Mouse (Mus musculus): ENCODE results near the gene Mid1ip1. TPM values are rescaled to one million over a fixed set of nuclear protein-coding genes. Genes with fewer than 3 reads are reported as not detected.

Mid1ip1 gene
- polyA plus RNA-seq (2012; rRNA removed) = 17.5 and 19.2 TPM in 2 replicates
- 20.4 and 21.5 TPM in 2 replicates for polyA plus RNA-seq (2014; fragmentation: Nextera tagmentation; extraction: Ambion mirVana)

GRCm38 (mm10) chrX:10714696-10715140 is at the start of gene Mid1ip1:
Mid1ip1 (plus strand) TSS chrX:10715013.
- H3K4me1 ChIP-seq (ENCODE audit: control insufficient read depth, insufficient read depth, low read length) = peaks cover 4% of the 10 kb centered on the region
- H3K4me2 ChIP-seq (replicated peaks; ENCODE audit: low read depth, low read length, severe bottlenecking) = peak within 1 kb of the TSS; percentile 40
- TF ChIP-seq POLR2A (IDR thresholded peaks at IDR 0.05; ENCODE audit: borderline replicate concordance, extremely low read depth, insufficient read depth, insufficient read length) = no peak
- WGBS = 16% methylated on average over 12 of the region's 12 CpGs
- no peak within 1 kb of the TSS for H3K27ac ChIP-seq (replicated peaks; ENCODE audit: low read depth, low read length)
- no peaks in the 10 kb centered on the region for H3K36me3 ChIP-seq (ENCODE audit: control insufficient read depth, insufficient read depth, low read length)
- H3K9ac ChIP-seq (ENCODE audit: low read depth, low read length, severe bottlenecking) = no peak within 1 kb of the TSS
- DNase-seq (ENCODE audit: low spot score) (peak; percentile 95), ATAC-seq (ENCODE audit: low FRiP score, low read depth) (peak; percentile 91)
- no peaks in the 10 kb centered on the region for H3K9me3 ChIP-seq (ENCODE audit: control insufficient read depth, low read length)
- no peaks in the 10 kb centered on the region for H3K27me3 ChIP-seq (ENCODE audit: control insufficient read depth, insufficient read depth, low read length)
- H3K4me3 ChIP-seq (replicated peaks; ENCODE audit: low read length) = peak within 1 kb of the TSS; percentile 16

- no peaks in the 10 kb centered on the region for H3K36me3 ChIP-seq (ENCODE audit: control insufficient read depth, insufficient read depth, low read length)
- H3K9ac ChIP-seq (ENCODE audit: low read depth, low read length, severe bottlenecking) = no peak overlapping the region
- no peaks in the 10 kb centered on the region for H3K4me1 ChIP-seq (ENCODE audit: control insufficient read depth, insufficient read depth, low read length)
- ATAC-seq (ENCODE audit: low FRiP score, low read depth) = no peak
- WGBS = 88% methylated on average over 5 of the region's 5 CpGs
- DNase-seq (ENCODE audit: low spot score) = no peak
- no peak overlapping the region for H3K4me2 ChIP-seq (replicated peaks; ENCODE audit: low read depth, low read length, severe bottlenecking)
- no peak overlapping the region for H3K27ac ChIP-seq (replicated peaks; ENCODE audit: low read depth, low read length)
- no peak overlapping the region for H3K4me3 ChIP-seq (replicated peaks; ENCODE audit: low read length)
- no peaks in the 10 kb centered on the region for H3K27me3 ChIP-seq (ENCODE audit: control insufficient read depth, insufficient read depth, low read length)
- TF ChIP-seq POLR2A (IDR thresholded peaks at IDR 0.05; ENCODE audit: borderline replicate concordance, extremely low read depth, insufficient read depth, insufficient read length) = no peak
- no peaks in the 10 kb centered on the region for H3K9me3 ChIP-seq (ENCODE audit: control insufficient read depth, low read length)
Observed at GRCm38 (mm10) chrX:10694455-10695180, 20.2 kb upstream of the Mid1ip1 start.

- WGBS = 90% methylated on average over 3 of the region's 3 CpGs
- no peak for DNase-seq (ENCODE audit: low spot score)
- Histone ChIP-seq H3K36me3 (ENCODE audit: control insufficient read depth, insufficient read depth, low read length) (no peaks in the 10 kb centered on the region), H3K9me3 (ENCODE audit: control insufficient read depth, low read length) (no peaks in the 10 kb centered on the region), H3K27ac (replicated peaks; ENCODE audit: low read depth, low read length) (no peak overlapping the region), H3K27me3 (ENCODE audit: control insufficient read depth, insufficient read depth, low read length) (no peaks in the 10 kb centered on the region), H3K9ac (ENCODE audit: low read depth, low read length, severe bottlenecking) (no peak overlapping the region), H3K4me3 (replicated peaks; ENCODE audit: low read length) (no peak overlapping the region), H3K4me2 (replicated peaks; ENCODE audit: low read depth, low read length, severe bottlenecking) (no peak overlapping the region), H3K4me1 (ENCODE audit: control insufficient read depth, insufficient read depth, low read length) (no peaks in the 10 kb centered on the region)
- no peak for TF ChIP-seq POLR2A (IDR thresholded peaks at IDR 0.05; ENCODE audit: borderline replicate concordance, extremely low read depth, insufficient read depth, insufficient read length)
- ATAC-seq (ENCODE audit: low FRiP score, low read depth) = no peak
Observed at GRCm38 (mm10) chrX:10706728-10707127, 8.1 kb upstream of the Mid1ip1 start.

GRCm38 (mm10) chrX:10713839-10714637 is 775 bp upstream of the Mid1ip1 start:
- H3K4me2 ChIP-seq (replicated peaks; ENCODE audit: low read depth, low read length, severe bottlenecking) = peak overlapping the region; percentile 40
- no peak for DNase-seq (ENCODE audit: low spot score)
- ATAC-seq (ENCODE audit: low FRiP score, low read depth) = no peak
- H3K27me3 ChIP-seq (ENCODE audit: control insufficient read depth, insufficient read depth, low read length) = no peaks in the 10 kb centered on the region
- H3K4me3 ChIP-seq (replicated peaks; ENCODE audit: low read length) = peak overlapping the region; percentile 16
- H3K27ac ChIP-seq (replicated peaks; ENCODE audit: low read depth, low read length) = no peak overlapping the region
- H3K9ac ChIP-seq (ENCODE audit: low read depth, low read length, severe bottlenecking) = no peak overlapping the region
- 37% methylated on average over 11 of the region's 11 CpGs for WGBS
- no peaks in the 10 kb centered on the region for H3K36me3 ChIP-seq (ENCODE audit: control insufficient read depth, insufficient read depth, low read length)
- peaks cover 4% of the 10 kb centered on the region for H3K4me1 ChIP-seq (ENCODE audit: control insufficient read depth, insufficient read depth, low read length)
- H3K9me3 ChIP-seq (ENCODE audit: control insufficient read depth, low read length) = no peaks in the 10 kb centered on the region
- TF ChIP-seq POLR2A (IDR thresholded peaks at IDR 0.05; ENCODE audit: borderline replicate concordance, extremely low read depth, insufficient read depth, insufficient read length) = no peak
